Mouse (Mus musculus) inflammation-experienced regulatory T-cells, adult 6 months (primary cell): ENCODE data around the gene Ripor1. TPM values are rescaled to one million over a fixed set of nuclear protein-coding genes. Genes with fewer than 3 reads are reported as not detected.

Source experiments
- ATAC-seq: one replicate; pipeline ENCODE4 v1.8.0; 2017
- polyA plus RNA-seq, 3 experiments: library from polyadenylated mRNA; unstranded; fragments of 100-300 nt; shearing (Covaris generic); gene quantifications; one replicate each; pipeline ENCODE4 v1.2.1; 2017

The Ripor1 gene
- polyA plus RNA-seq, 3 experiments from 2014 or later = 6.1 to 9.3 (median 8.7) TPM

DNA sequence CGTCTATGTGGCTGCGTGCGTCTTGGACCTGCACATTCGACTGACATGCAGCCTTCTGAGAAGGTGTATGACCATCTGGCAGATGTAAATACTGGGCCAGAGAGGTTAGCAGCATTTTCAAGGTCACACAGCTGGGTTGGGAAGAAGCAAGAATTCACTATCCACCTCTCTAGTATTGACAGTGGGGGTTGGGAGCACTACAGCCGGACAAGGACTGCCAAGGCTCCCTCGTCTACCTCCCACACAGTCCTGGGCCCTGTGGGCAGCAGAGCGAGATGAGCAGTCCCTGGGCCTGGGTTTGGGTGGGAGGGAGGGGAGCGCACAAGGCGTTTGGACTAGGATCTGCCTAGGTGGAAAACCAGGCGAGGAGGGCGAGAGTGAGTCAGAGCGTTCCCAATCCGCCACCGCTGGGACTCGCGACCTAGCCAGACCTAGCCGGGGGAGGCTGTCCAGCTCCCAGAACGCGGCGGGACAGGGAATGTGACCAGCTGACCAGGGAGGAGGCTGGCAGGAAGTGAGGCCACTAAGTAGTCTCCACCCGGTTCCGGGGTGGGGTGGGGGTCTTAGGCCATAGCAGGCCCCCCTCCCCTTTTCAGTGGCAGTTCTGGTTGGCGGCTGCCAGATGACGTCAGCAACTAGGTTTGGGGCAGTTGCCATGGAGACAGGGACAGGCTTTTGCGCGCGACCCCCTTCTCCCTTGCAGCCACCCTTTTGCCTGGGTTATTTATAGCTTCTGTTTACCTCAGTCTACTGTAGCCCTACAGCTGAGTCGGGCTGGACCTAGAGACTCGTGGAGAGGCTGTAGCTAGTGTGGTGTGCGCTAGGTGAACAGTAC is 1.4 kb downstream of the Ripor1 start:
- peak; percentile 27 for ATAC-seq

DNA sequence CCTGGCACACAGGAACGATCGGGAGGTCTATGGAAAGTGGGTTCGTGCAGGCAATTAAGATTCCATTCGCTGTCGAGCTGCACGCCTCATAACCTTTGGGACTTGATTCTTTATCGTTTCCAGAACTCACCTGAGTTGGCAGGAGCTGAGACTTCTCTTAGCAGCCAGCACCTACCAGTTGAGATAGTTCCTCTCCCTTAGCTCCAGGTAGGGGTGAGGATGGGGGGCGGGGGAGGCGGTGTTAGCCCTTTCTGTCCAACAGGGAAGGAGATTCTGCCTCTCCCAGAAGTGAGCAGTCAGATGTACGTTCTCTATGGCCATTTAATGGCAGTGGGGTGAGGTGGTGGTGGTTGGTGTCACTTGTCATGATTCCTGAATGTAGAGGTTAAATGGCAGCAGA is 2.0 kb downstream of the Ripor1 start:
- no peak for ATAC-seq

DNA sequence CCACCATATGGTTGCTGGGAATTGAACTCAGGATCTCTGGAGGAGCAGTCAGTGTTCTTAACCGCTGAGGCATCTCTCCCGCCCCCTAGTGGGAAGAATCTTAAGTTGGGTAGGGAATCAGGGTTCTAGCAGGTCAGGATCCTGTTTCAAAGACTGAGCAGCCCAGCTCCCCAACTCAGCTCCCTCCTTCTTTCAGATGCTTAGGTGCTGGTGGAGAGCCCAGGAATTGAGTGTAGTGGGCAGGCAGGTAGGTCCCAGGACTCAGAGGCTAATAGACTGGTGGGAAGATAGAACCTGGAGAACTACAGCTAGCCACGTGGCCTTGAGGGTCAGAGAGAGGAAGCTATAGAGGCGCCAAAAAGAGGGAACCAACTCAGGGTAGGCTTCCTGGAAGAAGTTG is 2.6 kb downstream of the Ripor1 start:
- no peak for ATAC-seq

DNA sequence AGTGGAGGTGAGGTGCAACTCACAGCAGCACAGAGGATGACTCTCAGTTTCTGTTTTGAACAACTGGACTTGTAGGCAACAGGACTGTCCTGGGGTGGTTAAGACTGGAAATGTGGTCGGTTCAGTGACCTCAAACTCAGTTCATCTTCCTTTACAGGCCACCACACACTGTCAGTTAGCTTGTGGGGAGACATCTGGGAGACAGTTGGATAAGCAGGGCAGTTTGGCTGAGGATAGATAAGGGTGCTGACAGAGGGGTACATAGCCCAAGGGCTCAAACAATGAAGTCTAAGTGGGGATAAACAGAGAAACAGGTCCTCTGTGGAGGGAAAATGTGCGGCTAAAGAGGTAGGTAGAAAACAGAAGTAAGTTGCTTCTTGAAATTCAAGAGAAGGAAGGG is 4.3 kb downstream of the Ripor1 start:
- no peak for ATAC-seq

DNA sequence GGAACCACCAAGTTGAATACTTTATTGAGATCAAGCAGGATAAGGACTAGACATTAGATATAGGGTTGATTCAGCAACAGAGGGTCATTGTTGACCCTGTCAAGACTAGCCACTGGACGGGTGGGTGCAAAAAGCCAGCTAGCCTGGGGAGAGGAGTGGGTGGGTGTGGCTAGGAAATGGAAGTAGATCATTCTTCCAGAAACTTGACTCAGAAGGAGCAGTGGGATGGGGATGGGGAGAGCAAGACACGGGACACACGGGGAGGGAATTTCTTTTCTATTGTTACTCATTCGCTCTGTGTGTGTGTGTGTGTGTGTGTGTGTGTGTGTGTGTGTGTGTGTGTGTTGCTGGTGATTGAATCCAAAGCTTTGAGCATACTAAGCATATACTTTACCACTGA is 4.7 kb downstream of the Ripor1 start:
- no peak for ATAC-seq

DNA sequence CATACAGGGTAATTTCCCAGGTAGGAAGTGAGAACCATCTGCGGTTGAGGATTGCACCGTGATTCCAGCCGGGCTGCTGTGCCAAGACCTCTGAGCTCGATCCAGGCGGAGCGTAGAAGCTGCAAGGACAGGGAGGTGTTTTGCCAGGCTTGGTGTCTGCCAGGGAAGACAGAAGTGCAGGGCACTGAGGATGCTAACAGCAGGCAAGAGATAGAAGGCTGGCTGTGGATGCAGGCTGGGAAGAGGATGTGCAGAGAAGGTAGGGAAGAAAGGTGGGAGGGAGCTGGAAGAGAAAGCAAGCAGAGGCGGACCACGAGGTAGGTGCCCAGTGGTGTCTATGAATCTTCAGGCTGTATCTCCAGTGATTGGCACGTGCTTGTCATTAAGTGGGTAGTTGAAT is 6.8 kb downstream of the Ripor1 start:
- ATAC-seq = no peak

GRCm38 (mm10) chr8:105613037-105613436 is 8.0 kb downstream of the Ripor1 start:
- ATAC-seq = no peak

GRCm38 (mm10) chr8:105613830-105614511 is 8.9 kb downstream of the Ripor1 start:
- peak; percentile 75 for ATAC-seq

GRCm38 (mm10) chr8:105615942-105616341 is 10.9 kb downstream of the Ripor1 start:
- no peak for ATAC-seq

GRCm38 (mm10) chr8:105617451-105618278 is 12.6 kb downstream of the Ripor1 start:
- no peak for ATAC-seq

DNA sequence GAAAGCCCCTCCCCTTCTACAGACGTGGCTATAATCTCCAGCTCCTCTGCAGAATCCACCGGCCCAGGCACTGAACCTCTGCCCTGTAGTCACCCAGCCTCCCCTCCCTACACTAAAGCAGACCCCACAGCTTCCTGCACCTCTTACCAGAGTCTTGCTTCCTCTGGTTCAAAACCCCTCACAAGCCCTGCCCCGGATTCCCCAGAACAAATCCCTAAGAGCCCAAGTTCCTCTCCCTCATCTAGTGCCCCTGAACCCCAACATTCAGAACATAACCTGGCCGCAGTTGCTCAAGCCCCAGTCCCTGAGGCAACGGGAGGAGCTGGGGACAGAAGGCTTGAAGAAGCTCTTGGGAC is 13.2 kb downstream of the Ripor1 start:
- no peak for ATAC-seq

GRCm38 (mm10) chr8:105618892-105619591 is 14.0 kb downstream of the Ripor1 start:
- ATAC-seq = no peak

DNA sequence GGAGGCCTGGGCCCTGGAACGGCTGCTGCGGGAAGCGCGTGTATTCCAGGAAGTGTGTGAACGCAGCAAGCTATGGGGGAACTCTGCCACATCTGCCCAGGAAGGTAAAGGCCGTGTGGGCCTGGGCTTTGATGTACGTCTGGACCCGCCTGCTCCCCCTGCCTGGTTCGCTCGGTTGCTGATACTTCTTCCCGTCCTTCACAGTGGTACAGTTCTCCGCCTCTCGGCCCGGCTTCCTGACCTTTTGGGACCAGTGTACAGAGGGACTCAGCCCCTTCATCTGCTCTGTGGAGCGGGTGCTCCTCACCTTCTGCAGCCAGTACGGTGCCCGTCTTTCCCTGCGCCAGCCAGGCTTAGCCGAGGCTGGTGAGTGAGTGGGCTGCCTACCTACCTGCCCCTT is 15.2 kb downstream of the Ripor1 start:
- no peak for ATAC-seq

DNA sequence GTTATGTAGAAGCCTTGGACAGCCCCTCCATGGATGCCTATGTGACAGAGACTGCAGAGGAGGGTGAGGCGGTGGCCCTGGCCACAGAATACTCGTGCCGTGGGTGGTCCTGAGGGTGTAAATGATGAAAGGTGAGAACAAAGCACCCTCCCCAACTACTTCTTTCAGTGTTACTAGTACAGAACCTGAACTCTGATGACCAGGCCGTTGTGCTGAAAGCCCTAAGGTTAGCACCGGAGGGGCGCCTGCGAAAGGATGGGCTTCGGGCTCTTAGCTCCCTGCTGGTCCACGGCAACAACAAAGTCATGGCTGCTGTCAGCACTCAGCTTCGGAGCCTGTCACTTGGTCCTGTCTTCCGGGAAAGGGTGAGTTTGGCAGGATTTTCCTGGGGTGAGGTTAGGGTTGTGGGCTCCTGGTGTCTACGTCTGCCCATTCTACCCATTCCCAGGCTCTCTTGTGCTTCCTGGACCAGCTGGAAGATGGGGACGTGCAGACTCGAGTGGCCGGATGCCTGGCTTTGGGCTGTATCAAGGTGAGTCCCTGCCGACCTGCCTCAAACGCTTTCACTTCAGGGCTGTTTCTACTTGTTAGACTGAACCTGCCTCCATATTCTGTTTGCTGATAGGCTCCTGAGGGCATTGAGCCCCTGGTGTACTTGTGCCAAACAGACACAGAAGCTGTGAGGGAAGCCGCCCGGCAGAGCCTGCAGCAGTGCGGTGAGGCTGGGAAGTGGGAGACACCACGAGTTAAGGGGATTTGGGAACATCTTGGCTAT is 16.1 kb downstream of the Ripor1 start:
- no peak for ATAC-seq

- no peak for ATAC-seq
Observed at GRCm38 (mm10) chr8:105621841-105622240, 16.8 kb downstream of the Ripor1 start.

DNA sequence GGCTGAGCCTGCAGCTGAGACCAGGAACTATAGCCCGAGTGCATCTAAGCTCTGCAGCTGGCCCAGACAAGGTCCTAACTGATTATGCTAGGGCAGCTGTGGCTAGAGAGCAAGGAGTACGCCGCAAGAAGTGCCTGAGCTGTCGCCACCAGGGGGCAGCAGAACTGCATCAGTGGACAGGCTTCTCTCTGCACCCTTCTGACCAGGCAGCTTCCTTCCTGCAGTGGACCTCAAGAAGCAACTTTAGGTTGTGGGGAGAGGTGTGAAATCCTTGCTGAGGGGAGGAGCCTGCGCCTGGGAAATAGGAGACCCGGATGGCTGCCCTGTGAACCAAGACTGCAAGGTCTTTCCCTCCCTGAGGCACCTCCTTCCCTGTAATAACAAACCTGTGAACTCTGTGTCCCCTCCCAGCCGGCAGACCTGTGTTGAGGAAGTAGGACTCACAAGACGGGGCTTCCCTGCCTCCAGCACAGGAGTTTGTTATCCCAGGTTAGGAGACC is 17.4 kb downstream of the Ripor1 start:
- ATAC-seq = peak; percentile 62

DNA sequence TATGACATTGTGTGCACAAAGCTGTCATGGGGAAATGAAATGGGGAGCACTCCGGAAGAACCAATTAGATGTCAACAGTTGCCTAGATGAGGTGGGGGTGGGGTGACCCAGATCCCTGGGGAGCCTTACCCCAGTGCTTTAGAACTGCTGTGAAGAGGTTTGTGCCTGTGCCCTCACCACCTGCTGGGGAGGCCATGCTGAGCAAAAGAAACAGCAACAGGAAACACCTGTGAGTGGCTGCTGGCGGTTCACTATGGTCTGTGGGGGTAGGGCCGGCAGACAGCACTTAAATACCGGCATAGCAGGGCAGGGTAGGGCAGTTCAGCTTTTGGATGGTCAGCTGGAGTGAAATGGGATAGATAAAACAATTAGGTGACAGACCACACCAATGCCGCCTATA is 18.1 kb downstream of the Ripor1 start:
- ATAC-seq = peak; percentile 84

GRCm38 (mm10) chr8:105623679-105624245 is 18.7 kb downstream of the Ripor1 start:
- ATAC-seq = no peak

- ATAC-seq = no peak
Observed at GRCm38 (mm10) chr8:105624401-105624800, 19.3 kb downstream of the Ripor1 start.

GRCm38 (mm10) chr8:105624831-105625230 is 19.8 kb downstream of the Ripor1 start:
- no peak for ATAC-seq

DNA sequence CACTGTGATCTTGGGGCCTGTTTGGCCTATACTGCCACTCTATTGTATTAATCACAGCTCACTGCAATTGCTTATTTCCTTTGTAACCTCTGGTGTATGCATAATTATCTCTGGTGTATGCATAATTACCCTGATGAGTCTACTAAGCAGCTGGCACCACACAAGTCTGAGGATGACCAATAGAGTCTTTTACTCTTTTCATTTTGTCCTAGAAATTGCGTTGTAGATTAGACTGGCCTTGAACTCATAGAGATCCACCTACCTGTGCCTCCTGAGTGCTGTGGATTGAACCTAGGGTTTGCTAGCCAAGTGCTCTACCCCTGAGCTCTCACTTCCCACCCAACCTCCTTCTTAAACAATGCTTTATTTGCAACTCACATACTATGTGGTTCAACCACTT is 21.0 kb downstream of the Ripor1 start:
- ATAC-seq = no peak
